Mouse (Mus musculus) heart, postnatal 0 days (tissue): Measurements from ENCODE around the gene Cnpy3. TPM values are rescaled to one million over a fixed set of nuclear protein-coding genes. Genes with fewer than 3 reads are reported as not detected.

ENCODE experiments used
- ATAC-seq: fragments of 200-750 bp; cut with Nextera tagmentation; 2 replicates; pipeline ENCODE4 v1.8.0; 2017; ENCODE audit warnings: low read depth, moderate number of reproducible peaks, moderate library complexity; ENCODE audit not compliant: insufficient read depth
- DNase-seq: peaks from one replicate; pipeline ENCODE4 v3.0.0-alpha.2; 2016; ENCODE audit warnings: low spot score
- H3K27ac ChIP-seq: fragments of 300-500 bp; sonication (generic); 2 replicates; pipeline ENCODE4 v1.5.1; 2014; ENCODE audit warnings: low read depth, mild to moderate bottlenecking
- H3K27me3 ChIP-seq: fragments of 300-500 bp; sonication (generic); 2 replicates; pipeline ENCODE4 v1.6.1; 2014; ENCODE audit warnings: low read length, mixed read lengths; ENCODE audit not compliant: control insufficient read depth, insufficient read depth
- H3K36me3 ChIP-seq: fragments of 300-500 bp; sonication (generic); replicated peaks from 2 replicates; pipeline ENCODE4 v1.6.1; 2014; ENCODE audit warnings: low read length, mixed read lengths; ENCODE audit not compliant: control insufficient read depth, insufficient read depth
- H3K4me1 ChIP-seq: fragments of 300-500 bp; sonication (generic); 2 replicates; pipeline ENCODE4 v1.6.1; 2014; ENCODE audit warnings: antibody characterized with exemption; ENCODE audit not compliant: control insufficient read depth, insufficient read depth
- H3K4me2 ChIP-seq: fragments of 300-500 bp; sonication (generic); 2 replicates; pipeline ENCODE4 v1.6.1; 2014; ENCODE audit warnings: low read depth, mild to moderate bottlenecking, low read length, moderate library complexity
- H3K4me3 ChIP-seq: fragments of 300-500 bp; sonication (generic); 2 replicates; pipeline ENCODE4 v1.5.1; 2014; ENCODE audit warnings: low read depth, low read length
- H3K9ac ChIP-seq: fragments of 300-500 bp; sonication (generic); replicated peaks from 2 replicates; pipeline ENCODE4 v1.6.1; 2014; ENCODE audit warnings: low read depth, low read length, mixed read lengths
- H3K9me3 ChIP-seq: fragments of 300-500 bp; sonication (generic); replicated peaks from 2 replicates; pipeline ENCODE4 v1.6.1; 2016; ENCODE audit warnings: low read length; ENCODE audit not compliant: control insufficient read depth
- CTCF ChIP-seq: IDR thresholded peaks from 2 replicates; pipeline ENCODE4 v1.5.1; 2016; ENCODE audit warnings: antibody characterized with exemption, control low read depth, low read depth
- EP300 ChIP-seq: IDR thresholded peaks from 2 replicates; pipeline ENCODE4 v1.6.1; 2016; ENCODE audit warnings: antibody characterized with exemption, low read depth
- WGBS: fragments of 180-500 bp; shearing (Covaris S2); extraction: QIAGEN DNeasy Blood & Tissue Kit; methylation state at CpG from one replicate; pipeline ENCODE4 v1.1.7; 2014; 5-methylcytosine and 5-hydroxymethylcytosine counted together
- polyA plus RNA-seq: library from polyadenylated mRNA; unstranded; fragments of >200 nt; fragmentation: Nextera tagmentation; extraction: Ambion mirVana; gene quantifications from 2 replicates; pipeline ENCODE4 v1.2.1, GENCODE M21; 2015
- total RNA-seq: library from RNA; depleted of rRNA; stranded (reverse); fragments of >200 nt; gene quantifications from 2 replicates; pipeline ENCODE4 v1.2.3, GENCODE M21; 2014; ENCODE audit warnings: low replicate concordance

Cnpy3 gene
- total and polyA plus RNA-seq, 2 experiments from 2014 or later = 27.7 to 44.5 TPM

DNA sequence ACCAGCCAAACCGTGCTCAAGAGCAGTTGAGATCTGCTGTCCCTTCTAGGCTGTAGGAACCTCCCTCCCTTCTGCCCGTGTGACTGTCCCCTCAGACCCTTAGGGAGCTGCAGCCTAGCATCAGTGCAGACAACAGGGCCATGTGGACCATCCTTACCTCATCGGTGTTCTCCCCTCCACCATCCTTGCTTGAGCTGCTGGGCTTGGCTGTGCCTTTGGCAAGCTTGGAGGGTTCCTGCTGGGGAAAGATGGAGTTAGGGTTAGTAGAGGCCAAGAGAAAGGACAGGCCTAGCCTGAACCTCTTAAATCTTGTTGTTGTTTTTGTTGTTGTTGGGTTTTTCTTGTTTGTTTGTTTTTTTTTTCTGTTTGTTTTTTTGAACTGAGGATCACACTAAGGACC, 52.1 kb downstream of the Cnpy3 start:
- WGBS = 85% methylated on average over 3 of the region's 3 CpGs
- DNase-seq = no peak
- TF ChIP-seq EP300 (no peak), CTCF (no peak)
- no peaks in the 10 kb centered on the region for H3K27me3 ChIP-seq
- no peak overlapping the region for H3K9ac ChIP-seq
- no peak for ATAC-seq
- H3K27ac ChIP-seq = no peak overlapping the region
- H3K4me2 ChIP-seq = no peak overlapping the region
- peaks cover 11% of the 10 kb centered on the region; the same call in 1 of the 2 replicates for H3K4me1 ChIP-seq
- no peak overlapping the region for H3K4me3 ChIP-seq
- no peaks in the 10 kb centered on the region for H3K9me3 ChIP-seq
- H3K36me3 ChIP-seq = peaks cover 12% of the 10 kb centered on the region; the same call in 1 of the 2 replicates

DNA sequence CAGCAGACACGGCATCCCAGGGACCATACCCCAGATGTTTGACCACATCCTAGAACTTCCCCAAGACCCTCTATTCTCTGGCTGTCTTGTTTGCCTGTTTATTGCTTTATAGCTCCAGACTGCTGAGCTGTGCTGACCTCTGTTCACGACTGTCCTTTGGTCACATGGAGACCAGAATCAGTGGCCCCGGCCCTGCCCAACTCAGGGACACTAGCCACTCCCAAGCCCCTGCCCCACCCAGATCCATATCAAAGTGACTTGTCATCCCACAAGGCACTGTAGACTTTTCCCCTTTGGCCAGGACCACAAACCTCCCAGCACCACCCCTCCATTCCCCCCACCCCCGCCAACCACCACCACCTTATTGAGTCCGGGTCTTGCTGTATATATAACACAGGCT, 52.8 kb downstream of the Cnpy3 start:
- DNase-seq = no peak
- TF ChIP-seq CTCF = no peak
- no peak for TF ChIP-seq EP300
- no peak overlapping the region for H3K4me2 ChIP-seq
- H3K9me3 ChIP-seq = no peaks in the 10 kb centered on the region
- no peak overlapping the region for H3K9ac ChIP-seq
- no peaks in the 10 kb centered on the region for H3K27me3 ChIP-seq
- H3K27ac ChIP-seq = no peak overlapping the region
- WGBS = 82% methylated on average over 5 of the region's 5 CpGs
- H3K36me3 ChIP-seq = peaks cover 12% of the 10 kb centered on the region; the same call in 1 of the 2 replicates
- H3K4me1 ChIP-seq = peaks cover 11% of the 10 kb centered on the region; the same call in 1 of the 2 replicates
- no peak for ATAC-seq
- H3K4me3 ChIP-seq = no peak overlapping the region

DNA sequence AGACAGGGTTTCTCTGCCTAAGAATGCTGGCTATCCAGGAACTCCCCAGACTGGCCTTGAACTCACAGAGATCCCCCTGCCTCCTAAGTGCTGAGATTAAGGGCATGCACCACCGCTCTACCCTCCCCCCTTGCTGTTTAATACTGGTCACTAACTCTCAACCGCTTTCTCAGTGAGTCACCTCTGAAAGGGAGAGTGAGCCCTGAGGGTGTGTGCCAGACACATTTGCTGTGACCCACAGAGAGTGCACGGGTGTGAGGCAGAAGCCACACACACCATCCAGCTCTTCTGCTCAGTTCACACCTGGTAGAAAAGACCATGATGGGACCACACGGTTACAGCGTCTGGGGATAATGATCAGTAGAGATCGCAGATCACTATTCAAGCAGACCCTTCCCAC, 53.5 kb downstream of the Cnpy3 start:
- Histone ChIP-seq H3K4me1 (peaks cover 6% of the 10 kb centered on the region; the same call in 1 of the 2 replicates), H3K4me2 (no peak overlapping the region), H3K9me3 (no peaks in the 10 kb centered on the region), H3K27ac (no peak overlapping the region), H3K4me3 (no peak overlapping the region), H3K36me3 (peaks cover 12% of the 10 kb centered on the region; the same call in 1 of the 2 replicates), H3K27me3 (no peaks in the 10 kb centered on the region), H3K9ac (peak overlapping the region; percentile 20)
- 81% methylated on average over 6 of the region's 6 CpGs for WGBS
- no peak for DNase-seq
- TF ChIP-seq CTCF (no peak), EP300 (no peak)
- ATAC-seq = no peak

DNA sequence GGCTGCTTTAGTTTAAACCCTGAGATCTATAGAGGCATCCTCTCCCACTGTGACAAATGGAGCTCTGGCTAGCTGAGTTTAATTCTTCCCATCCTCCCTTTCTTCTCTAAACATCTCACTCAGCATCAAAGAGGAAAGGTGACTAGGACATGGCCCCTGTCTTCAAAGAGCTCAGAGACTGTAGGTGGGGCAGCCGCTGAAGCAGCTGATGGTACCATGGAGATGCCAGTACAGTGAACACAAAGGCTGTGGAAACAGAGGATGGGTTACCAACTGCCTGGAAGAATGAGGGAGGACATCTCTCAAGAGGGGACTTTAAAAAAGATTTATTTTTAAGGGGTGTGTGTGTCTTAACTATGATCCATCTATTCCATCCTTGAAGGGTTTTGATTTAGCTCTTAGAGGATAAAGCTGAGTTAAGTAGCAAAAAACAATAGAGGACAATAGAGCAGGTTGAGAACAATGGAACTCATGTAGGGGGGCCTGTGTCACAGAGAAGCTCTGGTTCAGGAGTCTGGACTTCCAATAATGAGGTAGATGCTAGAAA, 57.4 kb downstream of the Cnpy3 start:
- Histone ChIP-seq H3K4me2 (no peak overlapping the region), H3K27ac (no peak overlapping the region), H3K27me3 (no peaks in the 10 kb centered on the region), H3K36me3 (peaks cover 15% of the 10 kb centered on the region), H3K4me3 (no peak overlapping the region), H3K4me1 (no peaks in the 10 kb centered on the region), H3K9ac (no peak overlapping the region), H3K9me3 (no peaks in the 10 kb centered on the region)
- DNase-seq = no peak
- 86% methylated on average over 1 of the region's 1 CpGs for WGBS
- no peak for ATAC-seq
- TF ChIP-seq CTCF (no peak), EP300 (no peak)

DNA sequence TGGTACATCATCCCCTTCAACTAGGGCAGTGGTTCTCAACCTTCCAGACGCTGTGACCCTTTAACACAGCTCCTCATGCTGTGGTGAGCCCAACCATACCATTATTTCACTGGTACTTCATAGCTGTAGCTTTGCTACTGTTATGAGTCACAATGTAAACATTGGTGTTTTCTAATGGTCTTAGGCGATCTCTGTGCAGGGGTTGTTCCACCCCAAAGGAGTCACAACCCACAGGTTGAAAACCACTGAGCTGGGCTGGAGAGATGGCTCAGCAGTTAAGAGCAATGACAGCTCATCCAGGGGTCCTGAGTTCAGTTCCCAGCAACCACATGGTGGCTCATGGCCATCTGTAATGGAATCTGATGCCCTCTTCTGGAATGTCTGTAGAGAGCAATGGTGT, 60.6 kb downstream of the Cnpy3 start:
- Histone ChIP-seq H3K9me3 (no peaks in the 10 kb centered on the region), H3K27ac (no peak overlapping the region), H3K27me3 (no peaks in the 10 kb centered on the region), H3K36me3 (peaks cover 17% of the 10 kb centered on the region), H3K4me2 (no peak overlapping the region), H3K4me1 (no peaks in the 10 kb centered on the region), H3K9ac (no peak overlapping the region), H3K4me3 (no peak overlapping the region)
- 87% methylated on average over 2 of the region's 2 CpGs for WGBS
- ATAC-seq (no peak), DNase-seq (no peak)
- TF ChIP-seq CTCF = no peak
- TF ChIP-seq EP300 = no peak

DNA sequence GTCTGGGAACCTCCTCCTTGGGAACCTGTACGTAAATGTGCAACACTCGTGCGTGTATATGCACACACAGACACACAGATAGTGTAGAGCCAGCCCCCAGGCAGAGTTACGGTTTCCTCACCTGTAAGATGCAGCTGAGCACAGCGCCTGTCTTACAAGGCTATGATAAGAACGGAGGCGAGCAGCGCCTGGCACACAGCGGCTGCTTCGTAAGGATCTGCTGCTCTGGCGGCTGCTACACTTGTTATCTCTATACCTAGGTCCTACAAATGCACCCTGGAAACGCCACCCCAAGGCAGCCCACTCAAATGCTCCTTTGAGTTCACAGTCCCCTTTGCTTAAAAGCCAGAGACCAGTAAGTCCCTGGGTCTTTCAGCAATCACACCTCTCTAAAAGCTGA, 61.3 kb downstream of the Cnpy3 start:
- WGBS = 60% methylated on average over 12 of the region's 12 CpGs
- Histone ChIP-seq H3K4me2 (no peak overlapping the region), H3K27ac (no peak overlapping the region), H3K36me3 (peaks cover 24% of the 10 kb centered on the region), H3K4me3 (no peak overlapping the region), H3K27me3 (no peaks in the 10 kb centered on the region), H3K4me1 (no peaks in the 10 kb centered on the region), H3K9ac (no peak overlapping the region), H3K9me3 (no peaks in the 10 kb centered on the region)
- TF ChIP-seq CTCF (no peak), EP300 (no peak)
- ATAC-seq (no peak), DNase-seq (no peak)
